Mouse (Mus musculus) brain, embryonic 14.5 days (tissue): Measurements from ENCODE around the gene Vps8.

Source experiments
- CTCF ChIP-seq: fragments of 200-500 bp; IDR thresholded peaks from 2 replicates; pipeline ENCODE4 v1.5.1; 2012; ENCODE audit warnings: inconsistent platforms, mild to moderate bottlenecking, moderate library complexity, borderline replicate concordance; ENCODE audit not compliant: insufficient read depth, insufficient read length; ENCODE audit errors: extremely low read depth
- POLR2A ChIP-seq: fragments of 200-500 bp; IDR thresholded peaks from 2 replicates; pipeline ENCODE4 v1.6.1; 2012; ENCODE audit warnings: mild to moderate bottlenecking, inconsistent platforms, borderline replicate concordance; ENCODE audit not compliant: poor library complexity, insufficient read depth, insufficient read length, severe bottlenecking; ENCODE audit errors: extremely low read depth

DNA sequence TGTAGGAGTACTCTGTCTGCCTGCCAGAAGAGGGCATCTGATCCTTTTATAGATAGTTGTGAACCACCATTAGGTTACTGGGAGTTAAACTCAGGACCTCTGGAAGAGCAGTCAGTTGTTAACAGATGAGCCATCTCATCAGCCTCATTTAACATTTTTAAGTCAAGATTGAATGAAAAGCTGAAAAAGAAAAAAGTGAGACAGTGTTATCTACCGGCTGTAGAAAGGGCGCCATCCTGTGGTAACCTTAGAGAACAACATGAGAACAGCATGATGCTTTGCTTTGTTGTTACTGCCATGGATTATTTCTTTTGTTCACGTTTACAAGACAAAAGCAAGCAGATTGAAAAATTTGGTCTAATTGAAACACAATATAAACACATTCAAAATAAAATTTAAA, 10.6 kb downstream of the Vps8 start:
- TF ChIP-seq POLR2A: no peak
- peak; percentile 28; the same call in 1 of the 2 replicates for TF ChIP-seq CTCF
